Mouse (Mus musculus): Measurements from ENCODE around the gene Cdc6. TPM values are rescaled to one million over a fixed set of nuclear protein-coding genes. Genes with fewer than 3 reads are reported as not detected.

Cdc6 gene
- polyA plus RNA-seq, 1 experiment: 8.4 TPM

DNA sequence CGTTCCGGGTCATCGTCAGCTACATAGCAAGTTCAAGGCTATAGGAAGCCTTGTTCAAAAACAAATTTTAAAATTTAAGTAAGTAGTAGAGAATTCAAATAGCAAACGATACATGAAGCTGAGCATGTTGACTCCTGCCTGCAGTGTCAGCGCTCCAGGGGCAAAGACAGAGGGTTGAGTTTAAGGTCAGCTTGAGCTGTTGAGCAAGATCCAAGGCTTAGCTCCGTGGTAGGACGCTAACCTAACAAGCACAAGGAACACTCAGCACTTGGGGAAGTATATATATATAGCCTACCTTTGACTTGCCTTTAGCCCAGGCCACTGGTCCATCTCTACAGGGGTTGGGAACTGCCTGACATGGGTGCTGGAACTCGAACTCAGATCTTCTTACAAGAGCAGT lies 37.7 kb upstream of the Cdc6 start:
- H3K27ac ChIP-seq (ENCODE audit: control insufficient read depth, insufficient read depth, low read length): no peak overlapping the region
- no peak for TF ChIP-seq POLR2A (IDR thresholded peaks at IDR 0.05; ENCODE audit: control insufficient read depth, extremely low read depth, insufficient read depth, low read length, poor library complexity)
- no peak for TF ChIP-seq CTCF (IDR thresholded peaks at IDR 0.05; ENCODE audit: borderline replicate concordance, control insufficient read depth, extremely low read depth, insufficient read depth, low read length, poor library complexity)
- peaks cover 14% of the 10 kb centered on the region; the same call in 1 of the 2 replicates for H3K36me3 ChIP-seq (ENCODE audit: control insufficient read depth, insufficient read depth, low read length)
- H3K27me3 ChIP-seq (ENCODE audit: control insufficient read depth, insufficient read depth, low read length): no peaks in the 10 kb centered on the region
- H3K4me3 ChIP-seq (ENCODE audit: control insufficient read depth, insufficient read depth, low read length): no peak overlapping the region
- 92% methylated on average over 8 of the region's 8 CpGs for WGBS
- peaks cover 2% of the 10 kb centered on the region; the same call in 1 of the 2 replicates for H3K4me1 ChIP-seq (replicated peaks; ENCODE audit: control insufficient read depth, insufficient read depth, low read length)
- DNase-seq: no peak

GRCm38 (mm10) chr11:98870791-98871190 lies 36.8 kb upstream of the Cdc6 start:
- peaks cover 8% of the 10 kb centered on the region for H3K4me1 ChIP-seq (replicated peaks; ENCODE audit: control insufficient read depth, insufficient read depth, low read length)
- DNase-seq: no peak
- WGBS: 92% methylated on average over 5 of the region's 5 CpGs
- TF ChIP-seq CTCF (IDR thresholded peaks at IDR 0.05; ENCODE audit: borderline replicate concordance, control insufficient read depth, extremely low read depth, insufficient read depth, low read length, poor library complexity) (no peak), POLR2A (IDR thresholded peaks at IDR 0.05; ENCODE audit: control insufficient read depth, extremely low read depth, insufficient read depth, low read length, poor library complexity) (no peak)
- no peaks in the 10 kb centered on the region for H3K27me3 ChIP-seq (ENCODE audit: control insufficient read depth, insufficient read depth, low read length)
- peaks cover 14% of the 10 kb centered on the region; the same call in 1 of the 2 replicates for H3K36me3 ChIP-seq (ENCODE audit: control insufficient read depth, insufficient read depth, low read length)
- H3K27ac ChIP-seq (ENCODE audit: control insufficient read depth, insufficient read depth, low read length): no peak overlapping the region
- no peak overlapping the region for H3K4me3 ChIP-seq (ENCODE audit: control insufficient read depth, insufficient read depth, low read length)

DNA sequence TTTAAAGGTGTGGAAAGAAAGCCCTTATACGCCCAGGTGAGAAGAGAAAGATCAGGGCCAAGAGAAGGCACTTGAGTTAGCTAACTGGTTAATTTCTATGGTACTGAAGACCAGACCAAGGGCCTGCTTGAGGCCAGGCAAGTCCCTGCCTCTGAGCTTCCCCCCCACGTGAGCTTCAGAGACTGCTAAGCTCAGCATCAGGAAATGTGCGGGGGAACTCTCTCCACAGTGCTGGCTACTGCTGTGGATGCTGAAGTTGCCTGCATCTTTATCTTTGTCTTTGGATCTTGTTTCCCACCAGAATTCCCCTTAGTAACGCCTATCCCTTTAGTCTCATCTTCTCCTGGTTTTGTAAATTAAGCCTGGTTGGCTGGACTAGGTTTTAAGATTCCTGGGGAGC lies 36.2 kb upstream of the Cdc6 start:
- H3K4me3 ChIP-seq (ENCODE audit: control insufficient read depth, insufficient read depth, low read length): no peak overlapping the region
- no peak overlapping the region for H3K27ac ChIP-seq (ENCODE audit: control insufficient read depth, insufficient read depth, low read length)
- WGBS: 79% methylated on average over 4 of the region's 4 CpGs
- TF ChIP-seq CTCF (IDR thresholded peaks at IDR 0.05; ENCODE audit: borderline replicate concordance, control insufficient read depth, extremely low read depth, insufficient read depth, low read length, poor library complexity) (no peak), POLR2A (IDR thresholded peaks at IDR 0.05; ENCODE audit: control insufficient read depth, extremely low read depth, insufficient read depth, low read length, poor library complexity) (no peak)
- peaks cover 10% of the 10 kb centered on the region for H3K4me1 ChIP-seq (replicated peaks; ENCODE audit: control insufficient read depth, insufficient read depth, low read length)
- DNase-seq: no peak
- peaks cover 14% of the 10 kb centered on the region; the same call in 1 of the 2 replicates for H3K36me3 ChIP-seq (ENCODE audit: control insufficient read depth, insufficient read depth, low read length)
- H3K27me3 ChIP-seq (ENCODE audit: control insufficient read depth, insufficient read depth, low read length): no peaks in the 10 kb centered on the region

DNA sequence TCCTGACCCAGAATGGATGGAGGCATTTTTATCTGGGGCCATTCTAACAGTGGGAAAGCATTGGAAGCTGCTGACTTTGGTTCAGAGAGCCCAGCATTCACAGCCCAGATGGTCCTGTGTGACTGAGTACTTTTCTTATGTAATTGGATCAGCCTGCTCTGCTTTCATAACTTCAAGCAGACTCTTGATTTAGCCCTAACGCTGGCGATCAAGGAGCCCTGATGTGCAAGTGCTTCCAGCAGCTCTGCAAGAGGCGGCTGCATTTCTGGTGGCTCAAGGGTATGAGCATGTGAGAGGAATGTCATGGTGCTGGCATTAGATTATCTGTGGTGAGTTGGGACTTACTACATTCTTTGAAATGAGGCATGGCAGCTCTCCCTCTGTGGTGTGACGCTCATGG lies 35.6 kb upstream of the Cdc6 start:
- peaks cover 13% of the 10 kb centered on the region; the same call in 1 of the 2 replicates for H3K36me3 ChIP-seq (ENCODE audit: control insufficient read depth, insufficient read depth, low read length)
- 89% methylated on average over 4 of the region's 4 CpGs for WGBS
- no peak for TF ChIP-seq CTCF (IDR thresholded peaks at IDR 0.05; ENCODE audit: borderline replicate concordance, control insufficient read depth, extremely low read depth, insufficient read depth, low read length, poor library complexity)
- TF ChIP-seq POLR2A (IDR thresholded peaks at IDR 0.05; ENCODE audit: control insufficient read depth, extremely low read depth, insufficient read depth, low read length, poor library complexity): no peak
- H3K4me1 ChIP-seq (replicated peaks; ENCODE audit: control insufficient read depth, insufficient read depth, low read length): peaks cover 10% of the 10 kb centered on the region
- H3K27ac ChIP-seq (ENCODE audit: control insufficient read depth, insufficient read depth, low read length): no peak overlapping the region
- H3K27me3 ChIP-seq (ENCODE audit: control insufficient read depth, insufficient read depth, low read length): no peaks in the 10 kb centered on the region
- H3K4me3 ChIP-seq (ENCODE audit: control insufficient read depth, insufficient read depth, low read length): no peak overlapping the region
- no peak for DNase-seq

GRCm38 (mm10) chr11:98873900-98874299 lies 33.7 kb upstream of the Cdc6 start:
- 90% methylated on average over 9 of the region's 9 CpGs for WGBS
- DNase-seq: no peak
- H3K36me3 ChIP-seq (ENCODE audit: control insufficient read depth, insufficient read depth, low read length): peaks cover 3% of the 10 kb centered on the region; the same call in 1 of the 2 replicates
- TF ChIP-seq CTCF (IDR thresholded peaks at IDR 0.05; ENCODE audit: borderline replicate concordance, control insufficient read depth, extremely low read depth, insufficient read depth, low read length, poor library complexity): no peak
- TF ChIP-seq POLR2A (IDR thresholded peaks at IDR 0.05; ENCODE audit: control insufficient read depth, extremely low read depth, insufficient read depth, low read length, poor library complexity): no peak
- no peak overlapping the region for H3K4me3 ChIP-seq (ENCODE audit: control insufficient read depth, insufficient read depth, low read length)
- peaks cover 15% of the 10 kb centered on the region for H3K4me1 ChIP-seq (replicated peaks; ENCODE audit: control insufficient read depth, insufficient read depth, low read length)
- no peaks in the 10 kb centered on the region for H3K27me3 ChIP-seq (ENCODE audit: control insufficient read depth, insufficient read depth, low read length)
- no peak overlapping the region for H3K27ac ChIP-seq (ENCODE audit: control insufficient read depth, insufficient read depth, low read length)

GRCm38 (mm10) chr11:98877001-98877400 lies 30.6 kb upstream of the Cdc6 start:
- no peak for TF ChIP-seq POLR2A (IDR thresholded peaks at IDR 0.05; ENCODE audit: control insufficient read depth, extremely low read depth, insufficient read depth, low read length, poor library complexity)
- 97% methylated on average over 9 of the region's 9 CpGs for WGBS
- H3K4me3 ChIP-seq (ENCODE audit: control insufficient read depth, insufficient read depth, low read length): no peak overlapping the region
- H3K27ac ChIP-seq (ENCODE audit: control insufficient read depth, insufficient read depth, low read length): no peak overlapping the region
- DNase-seq: no peak
- peaks cover 22% of the 10 kb centered on the region for H3K4me1 ChIP-seq (replicated peaks; ENCODE audit: control insufficient read depth, insufficient read depth, low read length)
- H3K27me3 ChIP-seq (ENCODE audit: control insufficient read depth, insufficient read depth, low read length): no peaks in the 10 kb centered on the region
- H3K36me3 ChIP-seq (ENCODE audit: control insufficient read depth, insufficient read depth, low read length): no peaks in the 10 kb centered on the region

GRCm38 (mm10) chr11:98887703-98888102 lies 19.9 kb upstream of the Cdc6 start:
- TF ChIP-seq POLR2A (IDR thresholded peaks at IDR 0.05; ENCODE audit: control insufficient read depth, extremely low read depth, insufficient read depth, low read length, poor library complexity): no peak
- no peak for TF ChIP-seq CTCF (IDR thresholded peaks at IDR 0.05; ENCODE audit: borderline replicate concordance, control insufficient read depth, extremely low read depth, insufficient read depth, low read length, poor library complexity)
- no peak for DNase-seq
- Histone ChIP-seq H3K27ac (ENCODE audit: control insufficient read depth, insufficient read depth, low read length) (no peak overlapping the region), H3K4me1 (replicated peaks; ENCODE audit: control insufficient read depth, insufficient read depth, low read length) (no peaks in the 10 kb centered on the region), H3K4me3 (ENCODE audit: control insufficient read depth, insufficient read depth, low read length) (no peak overlapping the region), H3K36me3 (ENCODE audit: control insufficient read depth, insufficient read depth, low read length) (peaks cover 47% of the 10 kb centered on the region), H3K27me3 (ENCODE audit: control insufficient read depth, insufficient read depth, low read length) (no peaks in the 10 kb centered on the region)
- WGBS: over 99% methylated on average over 3 of the region's 3 CpGs
